9 mouse cellular contexts compared by ENCODE assay signal in the genomic region with DNA sequence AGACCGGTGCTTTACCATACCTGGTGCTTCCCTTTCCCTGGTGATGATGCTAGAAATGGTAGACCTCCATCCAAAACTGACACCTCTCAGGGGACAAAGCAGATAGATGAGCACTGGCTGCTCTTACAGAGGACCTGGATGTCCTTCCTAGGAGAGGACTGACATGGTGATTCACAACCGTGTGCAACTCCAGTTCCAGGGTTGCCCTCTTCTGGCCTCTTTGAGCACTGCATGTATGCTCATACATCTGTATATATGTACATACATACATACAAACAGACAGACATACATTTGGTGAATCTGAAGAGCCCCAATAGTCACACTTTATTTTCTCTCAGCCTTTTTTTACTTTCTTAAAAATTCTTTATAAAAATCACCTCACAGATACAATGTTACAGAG. TPM values are rescaled to one million over a fixed set of nuclear protein-coding genes. Genes with fewer than 3 reads are reported as not detected.
A peak's percentile ranks its signal among the peaks of the same experiment; 100 is the strongest.
DNase-seq lines count a peak whose midpoint lies in the region; ATAC-seq lines count a peak whose summit lies in the region.
"Had no signal": no experiment of that assay in that cellular context is flagged by ENCODE, and none has a peak within 500 bp of the region (broad histone marks: within the 10 kb centered on the region; RNA-seq: fewer than 3 reads in every experiment).

No protein-coding gene starts in this region.

- no peak overlapping the region for H3K4me2 ChIP-seq in kidney, embryonic 14.5 days (replicated peaks; ENCODE audit: low read depth, low read length)
- H3K4me2 ChIP-seq: embryonic facial prominence, embryonic 15.5 days had no signal

- no peaks in the 10 kb centered on the region for H3K36me3 ChIP-seq in kidney, embryonic 14.5 days (ENCODE audit: control insufficient read depth, insufficient read depth, low read length)
- H3K36me3 ChIP-seq: embryonic facial prominence, embryonic 15.5 days had no signal

- peak; percentile 72 for DNase-seq in kidney, adult 18-20 months
- peak; percentile 71 for DNase-seq in ES-CJ7 (ENCODE audit: low read depth, low spot score)
- DNase-seq in adrenal gland, postnatal 10 days: peak; percentile 60
- peak; percentile 62 for DNase-seq in heart, postnatal 4 days
- no peak for DNase-seq in spleen, adult 12 weeks (ENCODE audit: low spot score)

- ATAC-seq in kidney, embryonic 14.5 days (ENCODE audit: low FRiP score, low TSS enrichment): no peak
- ATAC-seq in megakaryocyte-erythroid progenitor cell, adult 5-6 weeks (replicated peaks; ENCODE audit: low FRiP score, low TSS enrichment, poor library complexity, severe bottlenecking): peak; percentile 61; the same call in 1 of the 2 replicates

- no peak overlapping the region for H3K4me3 ChIP-seq in kidney, embryonic 14.5 days (ENCODE audit: low read length)
- H3K4me3 ChIP-seq: embryonic facial prominence, embryonic 15.5 days had no signal

- H3K4me1 ChIP-seq in kidney, embryonic 14.5 days (ENCODE audit: control insufficient read depth, insufficient read depth, low read length): no peaks in the 10 kb centered on the region
- H3K4me1 ChIP-seq: embryonic facial prominence, embryonic 15.5 days had no signal

- no peak overlapping the region for H3K9ac ChIP-seq in kidney, embryonic 14.5 days (ENCODE audit: low read depth, low read length)
- H3K9ac ChIP-seq: embryonic facial prominence, embryonic 15.5 days had no signal

- WGBS in kidney, embryonic 14.5 days: 46% methylated on average over 2 of the region's 2 CpGs

- H3K9me3 ChIP-seq in kidney, embryonic 14.5 days (ENCODE audit: control insufficient read depth, low read length): no peaks in the 10 kb centered on the region
- H3K9me3 ChIP-seq: embryonic facial prominence, embryonic 15.5 days had no signal

- H3K27ac ChIP-seq in kidney, embryonic 14.5 days (ENCODE audit: low read depth, low read length): no peak overlapping the region
- H3K27ac ChIP-seq: embryonic facial prominence, embryonic 15.5 days had no signal

- no peaks in the 10 kb centered on the region for H3K27me3 ChIP-seq in kidney, embryonic 14.5 days (ENCODE audit: control insufficient read depth, insufficient read depth, low read length)
- H3K27me3 ChIP-seq: embryonic facial prominence, embryonic 15.5 days had no signal

RNA-seq across cellular contexts. Expression of a gene that starts 20.5 kb away (rescaled TPM):
- 58.6 and 65.3 TPM in 2 replicates for polyA plus RNA-seq in kidney, embryonic 14.5 days (2014; fragmentation: Nextera tagmentation; extraction: Ambion mirVana)
- 10 to 100 TPM; 41.2 to 53.6 TPM for total RNA-seq in adrenal gland, postnatal 10 days (2021)
- 10 to 100 TPM; 21.1 to 21.5 TPM for total RNA-seq in heart, postnatal 4 days (2021)
- not detected in 2 replicates for total RNA-seq in megakaryocyte-erythroid progenitor cell, adult 5-6 weeks (2014; fragmentation: Nextera tagmentation)
- total RNA-seq in megakaryocyte-erythroid progenitor cell, adult 5-6 weeks (2017): not detected in 2 replicates
- total RNA-seq: neutrophil, adult 5-6 weeks had no signal

Comparison
In these comparisons a context has a peak if more than half of its experiments do, and no peak if none do; other contexts are left out.
1. RNA of a gene that starts 20.5 kb away (total RNA-seq): 41.2 to 53.6 TPM in adrenal gland, postnatal 10 days and 21.1 to 21.5 TPM in heart, postnatal 4 days; not detected in megakaryocyte-erythroid progenitor cell, adult 5-6 weeks; every median in the first group is over 10 times any median in the second.